Mouse (Mus musculus) T-cell, adult 2 months (primary cell): Measurements from ENCODE around the gene Ntrk1.
A peak's percentile ranks its signal among the peaks of the same experiment; 100 is the strongest.
"Not testable (repeated sequence)": the region's sequence is repeated elsewhere in the genome, so short reads cannot be mapped to it uniquely, and the experiment has no call there.

Experiments
- DNase-seq: peaks from one replicate; pipeline ENCODE4 v3.0.0; 2022; ENCODE audit warnings: low spot score

The Ntrk1 gene

DNA sequence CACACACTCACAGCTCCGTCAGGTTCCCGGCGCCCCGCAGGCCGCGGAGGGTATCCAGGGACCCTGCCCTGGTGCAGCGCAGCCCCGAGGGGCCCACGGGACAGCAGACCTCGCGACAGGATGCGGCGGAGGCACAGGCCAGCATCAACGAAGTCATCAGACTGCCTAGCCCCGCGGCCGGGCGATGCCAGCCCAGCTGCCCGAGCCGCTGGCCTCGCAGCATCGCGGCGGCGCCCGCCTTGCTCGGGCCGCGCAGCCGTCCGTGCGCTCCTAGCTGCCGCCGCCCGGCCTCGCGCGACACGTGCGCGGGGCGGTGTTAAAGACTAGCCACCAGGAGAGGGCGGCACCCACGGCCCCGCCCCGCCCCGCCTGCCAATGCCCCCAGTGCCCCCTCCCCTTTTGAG lies at the start of gene Ntrk1:
Ntrk1 (minus strand) TSS at position 241 of the 404 bp plus-strand sequence.
- DNase-seq = no peak

DNA sequence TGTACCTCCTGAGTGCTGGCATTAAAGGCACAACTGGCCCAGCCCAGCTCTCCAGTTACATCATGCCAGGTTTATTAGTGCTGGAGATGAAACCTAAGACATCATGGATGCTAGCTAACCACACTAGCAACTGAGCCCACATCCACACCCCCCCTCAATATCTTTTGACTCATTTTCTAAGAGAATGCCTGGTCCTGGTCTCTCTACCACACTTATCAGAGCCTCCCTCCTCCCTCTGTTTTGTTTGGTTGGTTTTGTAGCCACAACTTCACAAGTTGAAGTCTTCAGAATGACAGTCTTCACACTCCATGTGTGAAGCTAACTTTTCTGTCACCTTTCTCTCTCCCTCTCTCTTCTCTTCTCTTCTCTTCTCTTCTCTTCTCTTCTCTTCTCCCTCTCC lies 45.9 kb upstream of the Ntrk1 start:
- no peak for DNase-seq

DNA sequence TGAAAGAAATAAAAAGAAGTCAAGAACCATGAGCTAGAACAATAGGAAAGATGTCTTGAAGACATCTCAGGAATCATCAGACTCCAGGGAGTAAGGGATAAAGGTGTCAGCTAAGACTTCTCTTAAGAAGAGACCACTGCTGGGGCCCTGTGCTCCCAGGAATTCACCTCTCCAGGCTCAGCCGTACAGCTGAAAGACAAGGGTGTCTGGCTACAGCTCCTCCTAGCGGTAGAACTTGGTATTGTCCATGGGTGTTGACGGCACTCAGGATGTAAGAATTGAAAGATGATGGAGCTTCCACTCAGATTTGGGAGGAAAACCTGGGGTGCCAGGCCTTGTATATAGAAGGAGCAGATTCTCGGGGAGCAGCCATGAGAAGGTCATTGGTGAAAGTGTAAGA lies 43.7 kb upstream of the Ntrk1 start:
- DNase-seq = peak; percentile 69

DNA sequence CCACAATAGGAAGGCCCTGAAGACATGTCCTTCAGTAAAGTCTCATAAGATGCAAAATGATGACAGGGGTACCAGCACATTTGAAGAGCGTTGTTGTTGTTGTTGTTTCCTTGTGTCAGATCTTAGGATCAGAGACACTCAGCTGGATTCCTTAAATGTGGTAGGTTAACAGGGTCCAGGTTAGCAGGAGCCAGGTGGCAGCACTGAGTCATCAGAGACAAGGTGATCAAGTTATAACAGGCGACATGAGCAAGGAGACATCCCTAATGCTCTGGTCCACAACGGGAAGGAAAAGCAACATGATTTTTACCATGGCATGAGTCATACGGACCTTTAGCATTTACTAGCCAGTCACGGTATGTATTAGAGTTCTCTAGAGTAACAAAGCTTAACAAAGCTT lies 38.5 kb upstream of the Ntrk1 start:
- DNase-seq = peak; percentile 38

DNA sequence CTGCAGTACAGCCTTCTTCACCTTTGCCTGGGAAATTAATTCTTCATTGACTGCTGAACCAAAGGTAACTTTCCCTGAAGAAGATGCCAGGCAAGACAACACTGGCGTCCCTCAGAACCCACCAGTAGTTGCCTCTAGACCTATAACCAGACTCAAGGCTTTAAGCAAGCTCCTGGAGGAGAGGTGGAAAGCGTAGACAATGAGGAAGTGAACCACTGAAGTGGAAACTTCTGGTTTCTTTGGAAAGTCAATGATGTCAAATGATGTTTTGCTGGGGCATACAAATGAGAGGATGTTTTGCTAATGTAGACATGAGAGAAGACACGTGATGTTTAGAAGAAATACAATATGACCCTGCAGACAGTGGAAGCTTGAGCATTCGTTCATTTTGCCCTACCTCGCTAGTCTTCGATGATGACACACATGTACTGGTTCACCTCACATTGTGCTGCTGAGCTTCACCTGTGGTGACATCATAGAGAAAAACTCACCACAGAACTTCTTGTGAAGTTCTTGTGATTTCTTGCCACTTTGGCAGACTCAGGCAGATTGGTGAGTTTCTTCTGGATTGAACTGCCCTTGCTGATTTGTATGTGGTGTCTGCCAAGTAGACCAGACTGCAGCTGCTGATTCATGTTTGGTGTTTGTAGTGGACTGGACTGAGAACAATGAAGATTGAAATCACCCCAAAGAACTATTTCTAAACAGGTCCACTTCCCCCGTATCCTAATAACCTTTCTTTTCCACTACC lies 37.3 kb upstream of the Ntrk1 start:
- DNase-seq = peak; percentile 28

DNA sequence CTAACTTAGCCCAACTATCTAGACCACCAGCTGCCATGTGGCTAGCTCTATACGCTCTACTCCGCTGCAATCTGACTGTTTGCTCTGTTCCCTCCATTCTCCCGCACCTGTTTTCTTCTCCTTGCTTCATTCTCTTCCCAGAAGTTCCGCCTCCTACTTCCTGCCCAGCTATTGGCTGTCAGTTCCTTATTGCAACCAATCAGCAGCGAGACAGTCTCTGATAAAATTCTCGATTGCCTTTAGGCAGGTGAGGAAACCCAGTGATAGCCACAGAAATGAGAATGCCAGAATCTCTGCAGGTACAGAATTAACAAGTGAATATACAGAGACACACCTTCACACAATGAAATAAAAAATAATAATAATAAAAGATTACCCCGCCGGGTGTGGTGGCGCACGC lies 34.1 kb upstream of the Ntrk1 start:
- DNase-seq = no peak

DNA sequence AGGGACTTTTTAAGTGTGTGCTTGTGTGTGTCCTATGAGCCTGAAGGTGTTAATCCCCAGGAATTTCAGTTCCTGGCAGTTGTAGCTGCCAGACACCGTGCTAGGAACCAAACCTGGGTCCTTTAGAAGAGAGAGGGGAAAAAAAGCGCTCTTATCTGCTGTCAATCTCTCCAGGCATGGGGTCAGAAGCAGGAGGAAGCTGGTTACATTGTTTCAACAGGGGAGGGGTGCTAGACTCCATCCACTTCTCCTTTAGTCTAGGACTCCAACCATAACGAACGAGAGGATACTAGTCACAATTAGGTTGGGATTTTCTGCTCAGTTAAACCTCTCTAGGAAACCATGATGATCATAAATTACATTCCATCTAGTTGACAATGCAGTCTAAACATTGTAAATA lies 33.5 kb upstream of the Ntrk1 start:
- DNase-seq = no peak

DNA sequence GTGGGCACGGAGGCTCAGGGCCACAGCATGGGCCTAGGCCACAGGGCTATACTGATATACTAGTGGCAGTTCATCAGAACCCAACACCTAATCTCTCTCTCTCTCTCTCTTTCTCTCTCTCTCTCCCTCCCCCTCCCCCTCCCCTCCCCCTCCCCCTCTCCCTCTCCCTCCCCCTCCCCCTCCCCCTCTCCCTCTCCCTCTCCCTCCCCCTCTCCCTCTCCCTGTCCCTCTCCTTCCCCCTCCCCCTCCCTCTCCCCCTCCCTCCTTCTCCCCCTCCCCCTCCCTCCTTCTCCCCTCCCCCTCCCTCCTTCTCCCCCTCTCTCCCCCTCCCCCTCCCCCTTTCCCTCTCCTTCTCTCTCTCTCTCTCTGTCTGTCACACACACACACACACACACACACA lies 29.2 kb upstream of the Ntrk1 start, which contains the start of gene Pear1:
Pear1 (minus strand) TSS at position 101 of the 400 bp plus-strand sequence.
- not testable (repeated sequence) for DNase-seq

DNA sequence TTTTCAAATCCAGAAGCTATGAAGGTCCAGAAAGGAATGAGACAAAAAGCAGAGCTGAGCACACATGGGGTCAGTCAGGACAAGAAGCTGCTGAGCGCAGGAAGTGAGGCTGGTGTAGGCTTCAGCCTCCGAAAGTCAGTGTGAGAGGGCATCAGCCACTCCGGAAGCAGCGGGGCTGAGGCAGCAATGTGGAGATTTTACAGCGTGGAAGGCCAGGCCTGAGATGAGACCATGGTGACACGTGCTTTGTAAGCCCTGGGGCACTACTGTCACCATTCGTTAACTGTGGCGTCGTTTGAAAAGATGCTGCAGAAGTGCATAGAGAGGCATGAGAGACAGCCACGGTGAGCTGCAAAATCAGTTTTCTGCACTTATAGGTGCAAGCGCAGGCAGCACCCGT lies 23.3 kb upstream of the Ntrk1 start:
- no peak for DNase-seq

DNA sequence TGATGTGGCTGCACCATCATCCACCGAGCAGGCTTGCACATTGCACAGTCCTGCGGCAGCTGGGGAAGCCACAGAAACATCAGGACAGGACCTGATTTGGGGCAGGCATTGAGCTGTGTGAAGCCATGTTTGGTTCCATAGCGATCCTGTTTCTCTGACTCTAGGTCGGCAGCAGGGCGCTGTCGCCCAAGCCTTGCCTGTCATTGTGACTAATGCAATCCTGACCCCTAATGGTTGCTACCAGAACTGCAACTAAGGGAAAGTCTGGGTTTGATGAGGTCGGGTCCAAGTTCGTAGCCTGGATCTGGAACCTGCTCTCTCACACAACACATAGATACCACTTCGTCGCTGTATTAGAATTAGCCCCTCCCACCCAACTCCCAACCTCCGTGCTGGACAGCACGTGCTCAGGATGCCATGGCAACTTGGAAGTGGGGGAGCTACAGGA lies 21.7 kb upstream of the Ntrk1 start:
- DNase-seq = peak; percentile 69

DNA sequence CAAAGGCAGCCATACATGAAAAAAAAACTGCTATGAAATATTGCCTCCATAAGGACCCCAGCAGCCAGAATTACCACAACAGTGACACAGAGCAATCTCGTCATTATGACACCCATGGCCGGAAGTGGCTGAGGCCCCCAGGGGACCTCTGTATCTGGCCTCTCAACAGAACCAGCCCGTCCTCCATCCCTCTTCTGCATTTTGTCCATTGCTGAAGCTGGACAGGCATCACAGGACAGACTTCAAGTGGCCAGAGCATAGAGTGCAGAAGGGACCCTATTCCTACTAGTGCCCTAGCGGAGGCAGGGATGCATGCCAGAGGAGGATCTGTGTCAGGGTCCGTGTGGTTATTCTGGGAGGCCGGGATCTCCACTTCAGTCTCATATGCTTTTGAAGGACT lies 21.2 kb upstream of the Ntrk1 start:
- no peak for DNase-seq

DNA sequence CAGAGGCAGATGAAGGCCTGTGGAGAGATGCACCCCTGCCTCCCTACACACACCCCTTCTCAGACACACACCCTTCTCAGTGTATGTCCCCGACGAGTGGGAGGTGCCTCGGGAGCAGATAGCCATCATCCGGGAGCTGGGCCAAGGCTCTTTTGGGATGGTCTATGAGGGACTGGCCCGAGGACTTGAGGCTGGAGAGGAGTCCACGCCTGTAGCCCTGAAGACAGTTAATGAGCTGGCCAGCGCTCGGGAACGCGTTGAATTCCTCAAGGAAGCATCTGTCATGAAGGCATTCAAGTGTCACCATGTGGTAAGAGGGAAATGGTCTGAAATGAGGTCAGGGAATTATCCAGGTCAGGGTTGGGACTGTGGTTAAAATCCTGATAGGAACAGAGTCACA lies 17.9 kb upstream of the Ntrk1 start:
- no peak for DNase-seq

DNA sequence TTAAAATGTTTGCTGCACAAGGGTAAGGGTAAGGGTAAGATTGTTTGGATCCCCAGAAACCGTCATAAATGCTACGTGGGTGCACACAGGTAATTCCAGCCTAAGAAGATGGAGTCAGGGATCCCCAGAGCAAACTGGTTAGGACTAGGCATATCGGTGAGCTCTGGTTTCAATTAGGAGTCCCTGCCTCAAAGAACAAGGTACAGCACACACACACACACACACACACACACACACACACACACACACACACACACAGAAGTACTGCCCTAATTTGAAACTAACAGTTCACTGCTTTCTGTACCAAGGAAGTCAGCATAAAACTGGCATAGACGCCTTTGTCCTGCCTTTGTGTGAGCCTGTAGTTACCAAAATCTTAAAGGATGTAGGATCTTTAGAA lies 17.5 kb upstream of the Ntrk1 start:
- DNase-seq = no peak

DNA sequence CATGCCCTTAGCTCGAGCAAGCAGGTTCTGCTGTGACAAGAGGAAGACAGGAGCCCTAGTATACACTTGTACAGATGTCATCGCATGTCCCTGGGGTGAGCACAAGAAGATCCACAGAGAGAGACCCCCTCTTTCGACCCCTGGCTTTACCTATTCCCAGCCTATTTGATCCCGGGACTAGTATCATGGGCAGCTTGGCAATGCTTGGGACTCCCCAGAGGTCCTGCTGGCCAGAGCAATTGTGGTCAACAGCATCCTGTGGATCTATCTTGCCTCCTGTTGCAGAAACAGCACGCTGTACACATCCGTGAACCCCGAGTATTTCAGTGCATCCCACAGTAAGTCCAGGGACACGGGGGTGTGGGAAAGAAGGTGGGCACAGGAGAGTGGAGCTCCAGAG lies 16.3 kb upstream of the Ntrk1 start:
- no peak for DNase-seq

DNA sequence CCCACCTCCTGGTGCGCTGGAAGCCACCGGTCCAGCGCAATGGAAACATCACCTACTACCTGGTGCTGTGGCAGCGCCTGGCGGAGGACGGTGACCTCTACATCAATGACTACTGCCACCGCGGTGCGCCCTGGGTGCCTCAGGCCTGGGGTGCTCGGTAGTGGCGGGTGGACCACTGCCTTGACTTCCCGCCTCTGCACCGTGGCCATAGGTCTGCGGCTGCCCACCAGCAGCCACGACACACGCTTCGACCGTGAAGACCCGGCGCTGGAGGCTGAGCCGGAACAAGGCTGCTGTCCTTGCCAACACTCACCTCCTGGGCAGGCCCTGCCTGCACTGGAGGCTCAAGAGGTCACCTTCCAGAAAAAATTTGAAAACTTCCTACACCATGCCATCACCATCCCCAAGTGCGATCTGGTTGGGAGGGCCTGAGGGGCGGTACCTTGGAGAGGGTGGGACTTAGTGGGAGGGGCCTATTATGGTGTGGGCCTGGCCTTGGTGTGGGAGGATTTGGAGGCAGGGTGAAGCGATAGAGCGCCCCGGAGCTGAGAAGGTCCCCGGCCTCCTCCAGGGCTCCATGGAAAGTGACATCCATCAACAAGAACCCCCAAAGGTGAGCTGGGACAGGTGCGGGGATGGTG lies 14.5 kb upstream of the Ntrk1 start:
- DNase-seq = no peak

DNA sequence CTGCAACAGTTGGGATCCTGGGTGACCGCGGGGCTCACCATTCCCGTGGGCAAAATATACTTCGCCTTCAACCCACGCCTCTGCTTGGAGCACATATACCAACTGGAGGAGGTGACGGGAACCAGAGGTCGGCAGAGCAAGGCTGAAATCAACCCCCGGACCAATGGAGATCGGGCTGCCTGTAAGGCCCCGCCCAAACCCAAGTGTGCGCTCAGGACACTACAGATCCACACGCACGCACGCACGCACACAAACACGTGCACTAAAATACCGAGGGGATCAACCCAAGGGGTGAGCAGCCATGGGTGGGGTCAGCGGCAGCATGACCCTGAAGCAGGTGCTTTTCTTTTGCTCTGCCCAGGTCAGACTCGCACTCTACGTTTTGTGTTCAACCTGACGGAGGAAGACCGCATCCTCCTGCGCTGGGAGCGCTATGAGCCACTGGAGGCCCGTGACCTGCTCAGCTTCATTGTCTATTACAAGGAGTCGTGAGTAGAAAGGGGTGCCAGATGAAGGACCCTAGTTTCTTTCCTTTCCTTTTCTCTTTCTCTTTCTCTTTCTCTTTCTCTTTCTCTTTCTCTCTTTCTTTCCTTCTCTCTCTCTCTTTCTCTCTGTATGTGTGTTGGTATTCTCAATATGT lies 9.2 kb upstream of the Ntrk1 start:
- DNase-seq = no peak

DNA sequence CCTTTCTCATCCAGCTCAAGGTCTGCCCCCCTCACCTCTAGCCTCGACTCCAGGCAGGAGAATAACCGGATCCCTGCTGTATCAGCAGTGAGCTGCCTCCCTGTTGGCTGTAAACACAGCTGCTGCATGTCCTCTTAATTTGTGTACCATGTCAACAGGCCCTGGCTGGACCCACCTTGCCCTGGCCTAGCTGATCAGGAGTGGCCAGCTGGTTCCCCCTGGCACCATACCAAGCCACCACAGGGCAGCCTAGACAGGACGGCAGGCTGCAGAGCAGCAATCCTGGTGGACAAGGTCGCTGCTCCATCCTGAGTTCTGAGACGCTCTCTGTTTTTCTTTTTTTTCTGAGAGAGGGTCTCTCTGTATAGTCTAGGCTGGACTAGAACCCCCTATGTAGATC lies 6.7 kb upstream of the Ntrk1 start:
- no peak for DNase-seq

DNA sequence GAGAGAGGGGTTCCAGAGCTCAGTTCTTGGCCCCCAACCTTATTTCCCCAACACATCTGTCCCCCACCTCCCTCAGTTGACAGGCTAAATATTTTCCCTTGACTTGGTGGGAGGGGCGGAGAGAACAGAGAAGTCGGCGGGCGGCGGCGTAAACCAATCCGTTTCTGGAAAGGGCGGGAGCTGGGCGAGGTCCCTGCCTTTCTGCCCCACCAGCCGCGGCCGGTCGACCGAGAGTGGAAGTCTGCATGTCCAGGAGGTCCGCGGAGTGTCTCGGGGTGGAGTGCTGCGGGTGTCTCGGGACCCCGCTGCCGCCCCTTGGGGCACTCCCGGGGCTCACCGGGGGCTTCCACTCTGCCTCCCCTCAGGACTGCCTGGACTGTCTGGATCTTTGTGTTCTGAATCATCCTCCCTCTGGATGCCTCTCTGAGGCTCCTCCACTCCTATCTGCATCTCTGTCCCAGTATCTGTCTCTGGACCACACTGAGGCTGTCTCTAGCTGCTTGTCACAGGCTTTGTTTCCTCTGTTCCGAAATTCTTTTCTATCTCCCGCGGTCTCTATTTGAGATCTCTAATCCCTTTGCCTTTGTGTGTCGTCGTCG lies 1.9 kb upstream of the Ntrk1 start, which contains the start of gene Insrr:
Insrr (plus strand) TSS at position 216 of the 599 bp plus-strand sequence.
- DNase-seq = no peak

DNA sequence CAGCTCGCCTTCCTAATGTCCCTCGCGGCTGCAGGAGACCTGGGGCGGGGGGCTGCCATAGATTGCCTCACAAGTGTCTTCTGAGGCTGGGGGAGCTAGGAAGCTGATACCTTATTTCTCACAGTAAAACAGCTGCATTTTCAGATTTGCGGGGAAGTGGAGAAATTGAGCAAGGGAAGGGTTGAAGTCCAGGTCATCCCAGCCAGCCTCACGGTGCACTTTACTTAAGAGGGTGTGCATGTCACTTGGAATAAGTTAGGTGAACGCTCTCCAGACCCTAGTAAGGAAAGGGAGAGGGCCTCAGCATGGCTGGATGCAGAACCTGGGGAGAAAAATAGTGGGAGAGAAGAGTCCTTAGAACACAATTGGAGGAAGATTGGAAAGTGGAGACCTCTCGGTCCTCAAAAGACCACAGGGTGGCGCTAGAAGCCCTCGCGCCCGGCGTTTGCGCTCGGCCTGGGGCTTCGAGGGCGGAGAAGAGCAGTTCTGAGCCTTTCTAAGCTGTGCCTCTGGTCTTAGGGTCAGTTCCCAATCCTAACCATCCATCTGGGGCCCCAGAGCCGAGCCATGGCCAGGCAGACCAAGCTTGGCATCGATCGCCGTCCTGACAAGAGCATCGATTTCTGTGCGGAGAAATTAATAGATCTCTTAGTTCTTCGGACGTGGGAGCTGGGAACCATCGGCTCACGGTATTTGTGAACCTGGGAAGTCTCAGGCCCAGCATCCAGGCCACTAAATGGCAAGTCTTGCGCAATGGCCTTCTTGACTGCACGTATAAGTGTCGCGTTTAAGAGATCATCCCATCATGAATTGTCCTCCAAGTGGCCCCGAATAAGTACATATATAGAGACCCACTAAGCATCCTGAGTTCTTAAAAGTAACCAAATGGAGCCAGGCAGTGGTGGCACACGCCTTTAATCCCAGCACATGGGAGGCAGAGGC lies 645 bp upstream of the Ntrk1 start:
- peak; percentile 46 for DNase-seq

DNA sequence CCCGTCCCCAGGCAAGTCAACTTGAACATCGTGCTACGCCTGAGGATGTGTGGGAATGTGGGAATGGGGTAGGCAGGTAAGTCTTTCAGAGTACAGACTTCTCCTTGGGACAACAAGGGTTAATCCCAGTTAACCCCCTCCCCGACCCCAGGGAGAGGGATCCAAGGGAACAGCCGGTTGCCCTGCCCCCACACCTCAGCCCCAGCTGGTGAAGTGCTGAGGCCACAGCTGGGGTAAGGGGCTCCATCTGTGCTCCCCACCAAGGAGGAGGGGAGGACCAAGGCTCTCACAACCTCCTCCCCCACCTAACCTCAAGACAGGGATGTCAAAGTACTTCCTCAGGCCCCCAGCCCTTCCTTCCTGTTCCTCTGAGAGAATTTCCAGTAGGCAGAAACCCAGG lies 5.2 kb downstream of the Ntrk1 start:
- DNase-seq = no peak

DNA sequence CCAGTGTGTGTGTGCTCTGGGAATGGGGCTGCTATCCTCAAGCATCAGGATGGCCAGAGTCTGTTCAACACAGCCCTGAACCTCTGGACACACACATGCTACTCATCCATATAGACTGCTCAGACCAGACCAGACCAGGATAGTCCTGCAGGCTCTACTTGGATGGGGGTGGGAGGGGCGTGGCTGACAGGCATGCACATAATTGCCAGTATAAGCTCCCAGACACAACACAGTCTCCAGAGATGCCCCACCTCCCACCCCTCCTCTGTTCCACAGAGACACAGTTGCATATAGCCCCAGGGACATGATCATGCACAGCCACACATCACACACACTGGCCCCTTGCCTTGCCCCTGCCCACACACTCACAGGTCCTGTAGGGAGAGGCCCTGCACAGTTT lies 5.7 kb downstream of the Ntrk1 start:
- no peak for DNase-seq
